Mouse (Mus musculus) erythroblast, adult 5-6 weeks (primary cell): ENCODE results near the gene Zfp663. TPM values are rescaled to one million over a fixed set of nuclear protein-coding genes. Genes with fewer than 3 reads are reported as not detected.

Experiments
- ATAC-seq: replicated peaks from 2 replicates; pipeline ENCODE4 v1.8.0; 2016; ENCODE audit warnings: moderate number of reproducible peaks, mild to moderate bottlenecking, moderate TSS enrichment, inconsistent platforms; ENCODE audit not compliant: poor library complexity, low FRiP score, severe bottlenecking
- total RNA-seq, 2 experiments: library from RNA; stranded (forward) in 1 of 2; stranded (reverse) in 1 of 2; fragments of 150-400 nt in 1 of 2; fragments of 200-764, 138-1000 nt in 1 of 2; gene quantifications; 2 replicates each; pipeline versions ENCODE4 v1.2.3 to v1.2.4; 2015 to 2017; ENCODE audit warnings: low replicate concordance in 2 of 2

Gene Zfp663
- not detected in 2 replicates for total RNA-seq (2015; ENCODE audit: low replicate concordance)
- total RNA-seq (2017; ENCODE audit: low replicate concordance): not detected in 2 replicates

DNA sequence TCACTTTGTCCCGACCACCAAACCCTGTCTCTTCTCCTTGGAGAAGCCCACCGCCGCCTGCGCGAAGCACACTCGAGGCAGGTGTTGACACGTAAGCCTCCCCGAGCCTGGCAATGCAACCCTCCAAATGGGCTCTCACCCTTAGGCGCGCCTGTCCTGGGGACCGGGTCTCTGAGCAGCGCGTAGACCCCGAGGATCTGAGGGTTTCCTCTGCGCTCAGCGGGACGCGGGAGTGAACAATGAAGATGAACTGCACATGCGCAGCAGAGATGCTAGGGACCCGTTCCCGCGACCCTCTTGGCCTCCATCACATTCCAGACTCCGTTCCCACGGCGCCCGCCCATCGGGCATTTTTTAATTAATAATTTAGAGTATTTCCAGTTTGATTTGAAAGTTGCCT lies at the start of gene Zfp663:
Zfp663 (minus strand) TSS at position 234 of the 400 bp plus-strand sequence.
- ATAC-seq: no peak

DNA sequence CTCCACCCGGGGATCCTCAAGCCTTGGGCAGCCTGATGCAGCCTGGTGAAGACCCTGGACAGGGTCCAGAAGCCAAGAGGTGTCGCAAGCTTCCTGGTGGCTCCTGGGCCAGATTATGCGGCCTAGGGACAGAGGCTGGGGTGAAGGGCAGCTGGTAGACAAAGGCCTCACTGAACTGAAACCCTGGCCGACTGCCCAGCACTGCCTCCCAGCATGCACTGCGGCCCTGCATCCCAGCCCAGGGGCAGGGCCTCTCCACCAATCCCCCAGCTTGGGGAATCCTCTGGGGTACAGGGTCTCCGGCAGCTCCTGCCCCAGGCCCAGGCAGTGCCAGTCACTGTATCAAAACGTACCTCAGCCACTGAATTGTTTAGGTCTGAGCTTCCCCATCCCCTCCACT lies 48.8 kb upstream of the Zfp663 start:
- ATAC-seq: no peak

- ATAC-seq: no peak
Observed at GRCm38 (mm10) chr2:165415795-165416194, 47.3 kb upstream of the Zfp663 start.

- no peak for ATAC-seq
Observed at GRCm38 (mm10) chr2:165415141-165415721, 46.7 kb upstream of the Zfp663 start.

DNA sequence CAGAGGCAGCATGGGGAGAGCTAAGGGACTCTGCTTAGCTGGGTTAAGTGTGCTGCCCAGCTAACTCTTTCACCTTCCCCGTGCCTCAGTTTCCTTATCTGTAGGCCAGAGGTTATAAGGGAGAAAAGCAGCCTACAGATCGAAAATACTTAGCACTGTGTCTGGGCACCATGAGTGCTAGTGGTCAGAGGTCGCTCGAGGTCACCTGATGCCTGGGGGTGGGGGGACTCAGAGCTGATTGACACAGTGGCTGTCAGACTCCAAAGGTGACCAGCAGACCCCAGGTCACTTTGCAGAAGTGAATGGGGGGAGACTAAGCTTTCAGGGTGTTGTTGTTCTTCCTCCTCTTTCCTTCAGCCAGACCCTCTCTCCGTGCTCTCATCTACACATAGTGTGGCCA lies 45.8 kb upstream of the Zfp663 start:
- no peak for ATAC-seq

DNA sequence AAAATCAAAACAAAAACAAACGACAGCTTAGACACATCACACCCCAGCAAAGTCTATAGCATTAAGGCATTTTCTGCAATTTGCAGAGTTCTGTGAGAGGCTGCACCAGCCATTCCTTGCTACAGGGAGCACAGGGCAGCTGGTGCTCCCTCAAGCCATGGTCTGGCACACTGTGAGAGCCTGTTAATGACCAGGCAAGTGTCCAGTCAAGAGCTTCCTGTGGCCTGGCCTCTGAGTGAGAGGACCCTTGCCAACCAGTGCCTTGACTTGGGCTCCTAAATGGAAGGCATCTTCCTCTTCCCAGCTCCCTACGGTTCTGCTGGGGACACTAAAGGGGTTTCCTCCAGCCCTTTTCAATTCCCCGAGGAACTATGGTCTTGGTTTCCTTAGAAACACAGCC lies 45.4 kb upstream of the Zfp663 start:
- no peak for ATAC-seq

GRCm38 (mm10) chr2:165407700-165408301 lies 39.3 kb upstream of the Zfp663 start:
- ATAC-seq: no peak

DNA sequence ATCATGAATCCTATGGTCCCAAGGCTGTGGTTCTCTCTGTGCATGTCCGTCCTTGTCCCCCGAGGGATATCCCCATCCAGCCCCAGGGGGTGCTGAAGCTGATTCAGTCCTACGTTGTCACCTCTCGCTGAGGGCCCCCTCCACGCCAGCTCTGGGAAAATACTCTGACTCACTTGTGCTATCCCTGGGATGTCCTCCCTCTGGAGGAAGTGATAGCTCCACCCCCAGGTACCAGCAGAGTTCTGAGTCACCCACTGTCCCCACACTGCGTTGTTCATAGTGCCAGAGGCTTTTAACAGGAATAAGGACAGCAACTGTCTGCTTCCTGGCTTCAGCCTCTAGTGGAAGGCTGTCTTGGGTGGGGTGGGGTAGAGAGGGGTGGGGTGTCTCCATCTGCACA lies 36.8 kb upstream of the Zfp663 start:
- no peak for ATAC-seq

- no peak for ATAC-seq
Observed at GRCm38 (mm10) chr2:165404951-165405350, 36.4 kb upstream of the Zfp663 start.

- ATAC-seq: no peak
Observed at GRCm38 (mm10) chr2:165398164-165398785, 29.7 kb upstream of the Zfp663 start.

DNA sequence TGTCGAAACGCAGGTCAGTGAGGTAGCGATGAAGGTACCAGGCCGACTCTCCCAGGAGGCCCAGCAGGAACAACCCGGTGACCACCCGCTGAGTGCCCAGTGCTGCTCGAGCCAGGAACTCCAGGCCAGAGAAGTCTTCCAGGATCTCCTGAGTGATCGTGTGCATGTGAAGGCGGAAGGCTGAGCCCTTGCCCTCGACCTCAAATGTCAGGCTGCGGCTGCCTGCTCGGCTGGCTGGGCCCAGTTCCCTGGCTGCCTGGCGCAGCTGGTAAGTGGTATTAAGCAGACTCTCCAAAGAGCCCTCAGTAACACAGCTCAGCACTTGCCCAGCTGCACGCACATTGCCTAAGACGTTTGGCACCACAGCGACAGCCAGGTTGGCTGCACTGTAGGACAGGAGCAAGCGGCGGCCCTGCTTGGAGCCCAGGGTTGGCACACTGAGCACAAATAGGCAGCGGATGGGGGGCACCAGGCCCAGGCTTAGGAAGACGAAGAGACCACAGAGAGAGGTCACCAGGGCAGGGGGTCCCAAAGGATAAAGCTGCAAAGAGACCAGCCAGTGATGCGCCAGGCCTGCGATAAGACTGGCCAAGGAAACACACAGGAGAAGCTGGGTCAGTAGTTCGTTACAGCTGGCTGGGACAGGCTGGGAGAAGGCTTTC lies 29.1 kb upstream of the Zfp663 start:
- no peak for ATAC-seq

DNA sequence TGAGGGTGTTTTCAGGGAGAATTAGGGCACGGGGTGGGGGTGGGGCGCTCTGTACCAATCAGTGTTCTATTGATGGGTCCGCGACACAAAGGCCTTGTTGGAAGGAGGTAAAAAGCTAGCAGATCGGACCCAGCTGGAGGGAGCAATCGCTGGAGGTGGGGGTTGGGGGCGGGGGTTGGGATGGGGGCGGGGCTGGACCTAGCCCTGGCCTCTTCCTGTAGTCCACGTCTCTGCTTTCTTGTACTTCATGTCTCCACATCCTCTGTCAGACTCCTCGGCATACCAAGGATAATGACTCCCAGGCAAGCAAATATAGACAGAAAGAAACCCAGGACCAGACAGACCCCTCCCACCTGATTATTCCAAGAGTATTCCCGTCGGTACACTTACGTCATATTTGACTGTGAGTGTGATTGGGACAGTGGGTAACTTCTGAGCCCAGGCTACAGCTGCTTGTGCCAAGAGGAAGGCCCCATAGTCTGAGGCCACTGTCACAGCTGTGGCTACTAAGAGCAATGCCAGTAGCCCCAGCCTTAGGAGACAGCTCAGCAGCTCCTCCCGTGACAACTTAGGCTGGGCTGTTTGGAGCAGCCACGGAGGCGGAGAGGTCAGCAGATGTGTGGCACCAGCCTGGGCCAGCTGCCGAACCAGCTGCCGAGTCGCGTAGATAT lies 28.4 kb upstream of the Zfp663 start:
- no peak for ATAC-seq

DNA sequence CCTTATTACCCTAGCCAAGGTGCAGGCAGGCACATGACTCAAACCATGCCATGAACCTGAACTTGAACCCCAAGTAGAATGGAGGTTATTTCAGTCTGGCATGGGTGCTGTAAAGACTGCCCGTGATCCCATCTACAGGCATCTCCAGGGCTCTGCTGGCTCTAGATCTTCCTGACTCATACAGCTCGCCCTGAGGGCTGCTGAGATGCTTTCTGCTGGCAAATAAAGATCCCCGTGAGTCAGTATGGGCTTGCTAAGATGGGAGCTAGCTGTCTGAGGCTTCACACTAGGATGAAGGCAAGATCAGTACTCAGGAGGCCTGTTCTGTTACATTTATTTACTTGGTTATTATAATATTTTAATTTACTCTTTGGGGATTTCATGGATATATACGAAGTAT lies 23.6 kb upstream of the Zfp663 start:
- ATAC-seq: no peak

DNA sequence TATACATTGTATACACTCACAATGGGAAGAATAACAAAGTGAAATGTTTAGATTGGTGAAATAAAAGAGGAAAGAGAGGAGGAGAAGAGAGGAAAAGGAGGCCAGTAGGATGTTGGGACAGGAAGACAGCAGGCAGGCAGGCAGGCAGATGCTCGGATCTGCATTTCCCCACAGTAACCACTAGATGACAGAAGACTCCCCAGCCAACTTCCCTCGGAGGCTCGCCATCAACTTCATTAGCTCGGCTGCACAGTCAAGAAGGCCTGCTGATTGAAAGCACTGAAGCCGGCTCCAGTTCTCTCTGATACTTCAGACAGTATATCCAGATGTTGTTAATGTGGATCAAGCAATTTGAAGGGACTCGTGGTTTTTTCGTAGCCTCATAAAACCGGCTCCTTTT lies 23.0 kb upstream of the Zfp663 start:
- no peak for ATAC-seq

- no peak for ATAC-seq
Observed at GRCm38 (mm10) chr2:165389299-165389952, 20.9 kb upstream of the Zfp663 start.

- ATAC-seq: no peak
Observed at GRCm38 (mm10) chr2:165387844-165388495, 19.4 kb upstream of the Zfp663 start, which contains the start of gene Zfp334. Gene Zfp334 (minus strand): TSS chr2:165388259.

- no peak for ATAC-seq
Observed at GRCm38 (mm10) chr2:165387370-165387769, 18.8 kb upstream of the Zfp663 start.

DNA sequence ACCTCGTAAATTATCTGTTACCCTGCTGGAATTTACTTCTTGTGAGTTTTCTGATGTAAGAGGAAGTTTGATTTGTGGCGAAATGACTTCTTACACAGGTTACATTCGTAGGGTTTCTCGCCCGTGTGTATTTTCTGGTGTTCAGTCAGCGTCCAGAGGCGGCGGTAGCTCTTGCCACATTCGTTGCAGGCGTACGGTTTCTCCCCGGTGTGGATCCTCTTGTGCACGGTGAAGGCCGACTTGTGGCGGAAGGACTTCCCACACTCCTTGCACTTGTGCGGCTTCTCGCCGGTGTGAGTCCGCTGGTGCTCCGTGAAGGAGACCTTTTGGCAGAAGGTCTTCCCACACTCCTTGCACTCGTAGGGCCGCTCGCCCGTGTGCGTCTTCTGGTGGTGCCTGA lies 11.5 kb upstream of the Zfp663 start:
- no peak for ATAC-seq

GRCm38 (mm10) chr2:165376001-165376400 lies 7.5 kb upstream of the Zfp663 start:
- ATAC-seq: no peak
